In genomic region chr2:119327942-119328526, GRCm38 (mm10) we compare ENCODE assay signal across 9 mouse cellular contexts. TPM values are rescaled to one million over a fixed set of nuclear protein-coding genes. Genes with fewer than 3 reads are reported as not detected.
A peak's percentile ranks its signal among the peaks of the same experiment; 100 is the strongest.
DNase-seq lines count a peak whose midpoint lies in the region; ATAC-seq lines count a peak whose summit lies in the region.
"Had no signal": no experiment of that assay in that cellular context is flagged by ENCODE, and none has a peak within 500 bp of the region (broad histone marks: within the 10 kb centered on the region; RNA-seq: fewer than 3 reads in every experiment).

No protein-coding gene starts in this region.

- 0 out of 2 replicates have a peak overlapping the region, but pooled peaks have one; percentile 12 for H3K9ac ChIP-seq in heart, embryonic 11.5 days (ENCODE audit: low read depth, low read length)
- no peak overlapping the region for H3K9ac ChIP-seq in hindbrain, embryonic 11.5 days (ENCODE audit: low read depth, low read length)
- H3K9ac ChIP-seq in midbrain, embryonic 13.5 days (replicated peaks), result no peak overlapping the region

- H3K27ac ChIP-seq in heart, embryonic 11.5 days (ENCODE audit: low read depth, low read length), result 0 out of 2 replicates have a peak overlapping the region, but pooled peaks have one; percentile 29
- H3K27ac ChIP-seq in hindbrain, embryonic 11.5 days (ENCODE audit: low read depth, low read length), result peak overlapping the region; percentile 6; the same call in 1 of the 2 replicates
- no peak overlapping the region for H3K27ac ChIP-seq in midbrain, embryonic 13.5 days

- no peaks in the 10 kb centered on the region for H3K9me3 ChIP-seq in heart, embryonic 11.5 days (replicated peaks; ENCODE audit: control insufficient read depth, low read length)
- H3K9me3 ChIP-seq in hindbrain, embryonic 11.5 days (ENCODE audit: control insufficient read depth, low read length), result no peaks in the 10 kb centered on the region
- H3K9me3 ChIP-seq in midbrain, embryonic 13.5 days, result no peaks in the 10 kb centered on the region

- H3K4me1 ChIP-seq in heart, embryonic 11.5 days (ENCODE audit: control insufficient read depth, insufficient read depth, low read length), result peaks cover 18% of the 10 kb centered on the region
- H3K4me1 ChIP-seq in hindbrain, embryonic 11.5 days (replicated peaks; ENCODE audit: control insufficient read depth, insufficient read depth, low read length), result peaks cover 9% of the 10 kb centered on the region; the same call in 1 of the 2 replicates
- H3K4me1 ChIP-seq in midbrain, embryonic 13.5 days (replicated peaks), result peaks cover 56% of the 10 kb centered on the region

- peak overlapping the region; percentile 64 for H3K4me3 ChIP-seq in heart, embryonic 11.5 days (ENCODE audit: low read depth, low read length)
- H3K4me3 ChIP-seq in hindbrain, embryonic 11.5 days (ENCODE audit: low read depth, low read length), result peak overlapping the region; percentile 12; the same call in 1 of the 2 replicates
- H3K4me3 ChIP-seq in midbrain, embryonic 13.5 days (replicated peaks), result peak overlapping the region; percentile 48

- DNase-seq in heart, adult 18-20 months, result no peak
- DNase-seq in cerebellum, postnatal 25 days, result peak; percentile 58 to 61
- no peak for DNase-seq in hindbrain, embryonic 11.5 days (ENCODE audit: low spot score)
- no peak for DNase-seq in spleen, postnatal 14 days (ENCODE audit: low spot score in 2 of 2)
- no peak for DNase-seq in left cerebral cortex, postnatal 25 days (ENCODE audit: low spot score in 2 of 2)
- no peak for DNase-seq in frontal cortex, postnatal 14 days (ENCODE audit: low spot score in 2 of 2)

- no peaks in the 10 kb centered on the region for H3K36me3 ChIP-seq in heart, embryonic 11.5 days (ENCODE audit: control insufficient read depth, insufficient read depth, low read length)
- H3K36me3 ChIP-seq in hindbrain, embryonic 11.5 days (ENCODE audit: control insufficient read depth, insufficient read depth, low read length), result no peaks in the 10 kb centered on the region
- H3K36me3 ChIP-seq in midbrain, embryonic 13.5 days, result no peaks in the 10 kb centered on the region

- 20% methylated on average over 11 of the region's 11 CpGs for WGBS in heart, embryonic 11.5 days (ENCODE audit: insufficient replicate concordance)
- whole genome bisulfite sequencing in hindbrain, embryonic 11.5 days, result 16% methylated on average over 11 of the region's 11 CpGs
- WGBS in midbrain, embryonic 13.5 days, result 16% methylated on average over 11 of the region's 11 CpGs

- intact Hi-C loops in left cerebral cortex, postnatal 25 days (cut with DNase I), result loop anchor here (1.0 kb wide), 1 partner anchor 28 kb away; no protein-coding TSS in a partner anchor

- no peak for ATAC-seq in heart, embryonic 11.5 days (replicated peaks; ENCODE audit: insufficient number of reproducible peaks, low FRiP score, low TSS enrichment)
- ATAC-seq in hindbrain, embryonic 11.5 days (ENCODE audit: low FRiP score), result no peak
- no peak for ATAC-seq in midbrain, embryonic 13.5 days

- H3K4me2 ChIP-seq in heart, embryonic 11.5 days, result peak overlapping the region; percentile 96
- 0 out of 2 replicates have a peak overlapping the region, but pooled peaks have one; percentile 7 for H3K4me2 ChIP-seq in hindbrain, embryonic 11.5 days (replicated peaks; ENCODE audit: low read depth, low read length)
- peak overlapping the region; percentile 79 for H3K4me2 ChIP-seq in midbrain, embryonic 13.5 days (replicated peaks)

- H3K27me3 ChIP-seq in heart, embryonic 11.5 days (ENCODE audit: control insufficient read depth, insufficient read depth, low read length), result peaks cover 85% of the 10 kb centered on the region
- peaks cover 82% of the 10 kb centered on the region for H3K27me3 ChIP-seq in hindbrain, embryonic 11.5 days (ENCODE audit: control insufficient read depth, insufficient read depth, low read length)
- H3K27me3 ChIP-seq in midbrain, embryonic 13.5 days, result peaks cover 95% of the 10 kb centered on the region

RNA-seq across cellular contexts. Expression of gene Dll4, which starts 2.5 kb away (rescaled TPM):
- 3.7 and 5.0 TPM in 2 replicates for polyA plus RNA-seq in heart, embryonic 11.5 days (2014; fragmentation: Nextera tagmentation; extraction: Ambion mirVana)
- total RNA-seq in heart, adult 18-20 months (2021), result 10 to 100 TPM; 13.3 to 19.6 TPM
- 2.7 and 2.9 TPM in 2 replicates for polyA plus RNA-seq in hindbrain, embryonic 11.5 days (2014; fragmentation: Nextera tagmentation; extraction: Ambion mirVana)
- 5.4 and 5.9 TPM in 2 replicates for polyA plus RNA-seq in midbrain, embryonic 13.5 days (2015; fragmentation: Nextera tagmentation; extraction: Ambion mirVana)
- total RNA-seq in left cerebral cortex, postnatal 25 days (2021), result 1 to 10 TPM; 2.3 to 4.0 TPM

RNA-seq across cellular contexts. Expression of gene Chac1, which starts 23.0 kb away (rescaled TPM):
- 0.35 and 0.74 TPM in 2 replicates for polyA plus RNA-seq in heart, embryonic 11.5 days (2014; fragmentation: Nextera tagmentation; extraction: Ambion mirVana)
- total RNA-seq in heart, adult 18-20 months (2021), result 1 to 10 TPM; 4.0 to 7.0 TPM
- polyA plus RNA-seq in hindbrain, embryonic 11.5 days (2014; fragmentation: Nextera tagmentation; extraction: Ambion mirVana), result 0.46 and 1.4 TPM in 2 replicates
- polyA plus RNA-seq in midbrain, embryonic 13.5 days (2015; fragmentation: Nextera tagmentation; extraction: Ambion mirVana), result 4.0 and 4.3 TPM in 2 replicates
- total RNA-seq in left cerebral cortex, postnatal 25 days (2021), result 1 to 10 TPM; 9.6 to 9.8 TPM

RNA-seq across cellular contexts. Expression of gene Vps18, which starts 39.5 kb away (rescaled TPM):
- 6.9 and 8.7 TPM in 2 replicates for polyA plus RNA-seq in heart, embryonic 11.5 days (2014; fragmentation: Nextera tagmentation; extraction: Ambion mirVana)
- 10 to 100 TPM; 13.2 to 13.5 TPM for total RNA-seq in heart, adult 18-20 months (2021)
- polyA plus RNA-seq in hindbrain, embryonic 11.5 days (2014; fragmentation: Nextera tagmentation; extraction: Ambion mirVana), result 8.5 and 10.9 TPM in 2 replicates
- polyA plus RNA-seq in midbrain, embryonic 13.5 days (2015; fragmentation: Nextera tagmentation; extraction: Ambion mirVana), result 26.0 and 26.3 TPM in 2 replicates
- total RNA-seq in left cerebral cortex, postnatal 25 days (2021), result 10 to 100 TPM; 48.4 to 48.9 TPM

RNA-seq across cellular contexts. Expression of gene Rhov, which starts 57.0 kb away (rescaled TPM):
- polyA plus RNA-seq in heart, embryonic 11.5 days (2014; fragmentation: Nextera tagmentation; extraction: Ambion mirVana), result not detected in 2 replicates
- total RNA-seq in heart, adult 18-20 months (2021), result not detected
- 3.1 and 3.5 TPM in 2 replicates for polyA plus RNA-seq in hindbrain, embryonic 11.5 days (2014; fragmentation: Nextera tagmentation; extraction: Ambion mirVana)
- 15.1 and 15.5 TPM in 2 replicates for polyA plus RNA-seq in midbrain, embryonic 13.5 days (2015; fragmentation: Nextera tagmentation; extraction: Ambion mirVana)
- 1 to 10 TPM; 7.9 to 9.0 TPM for total RNA-seq in left cerebral cortex, postnatal 25 days (2021)
- total RNA-seq: heart, postnatal 36 days had no signal

Comparison
In these comparisons a context has a peak if more than half of its experiments do, and no peak if none do; other contexts are left out.
1. H3K4me2 ChIP-seq: peak in every context shown above with its lines; median percentile 96 in heart, embryonic 11.5 days; 79 in midbrain, embryonic 13.5 days; 7 in hindbrain, embryonic 11.5 days.
2. H3K4me3 ChIP-seq: peak in every context shown above with its lines; median percentile 64 in heart, embryonic 11.5 days; 48 in midbrain, embryonic 13.5 days; 12 in hindbrain, embryonic 11.5 days.
3. DNase-seq: peak in cerebellum, postnatal 25 days (2 of 2); none in heart, adult 18-20 months (0 of 2), hindbrain, embryonic 11.5 days (single experiment), spleen, postnatal 14 days (0 of 2), left cerebral cortex, postnatal 25 days (0 of 2) and frontal cortex, postnatal 14 days (0 of 2).